Mouse (Mus musculus): ENCODE measurements at regions not wholly inside any gene's neighbourhood (a gene's known extent, or its start where the extent isn't known, plus 50 kb on each side); places are given as distances from the start of the nearest gene placed in this dataset.

DNA sequence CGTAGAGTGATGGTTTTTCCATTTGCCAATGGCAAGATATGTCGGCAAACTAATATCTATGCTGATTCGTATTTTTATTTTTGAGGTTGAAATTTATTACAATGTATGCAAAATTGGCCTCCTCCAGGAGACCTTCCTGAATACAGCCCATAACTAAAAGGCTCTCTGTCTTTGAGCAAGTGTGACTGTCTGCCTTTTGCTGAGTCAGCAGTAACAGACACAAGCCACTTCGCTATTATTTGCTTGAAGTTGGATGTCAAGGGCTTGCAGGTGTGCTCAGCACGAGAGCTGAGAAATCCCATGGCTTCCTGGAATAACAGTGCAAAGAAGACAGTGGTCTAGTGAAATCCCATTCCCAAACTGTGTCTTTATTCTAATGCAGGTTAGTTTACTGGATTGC lies 56.9 kb downstream of the Dmrt2 start:
- no peak for DNase-seq (ENCODE audit: low spot score)

DNA sequence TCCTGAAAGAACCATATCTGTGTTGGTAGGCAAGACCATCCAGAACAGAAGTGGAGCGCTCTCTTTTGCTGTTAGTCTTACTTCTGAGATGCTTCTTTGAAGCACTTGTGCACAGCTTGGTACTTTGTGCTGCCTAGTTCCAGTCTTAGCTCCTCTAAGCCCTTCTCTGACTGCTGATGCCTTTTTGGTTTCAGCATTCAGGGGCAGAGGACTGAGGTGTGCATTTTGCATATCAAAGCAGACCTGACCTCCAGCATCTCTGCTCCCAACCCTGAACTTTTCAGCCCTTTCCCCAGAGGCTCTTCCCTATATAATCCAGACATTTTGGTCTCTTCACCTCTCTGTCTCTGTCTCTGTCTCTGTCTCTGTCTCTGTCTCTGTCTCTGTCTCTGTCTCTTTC lies 57.4 kb downstream of the Dmrt2 start:
- DNase-seq (ENCODE audit: low spot score): no peak

DNA sequence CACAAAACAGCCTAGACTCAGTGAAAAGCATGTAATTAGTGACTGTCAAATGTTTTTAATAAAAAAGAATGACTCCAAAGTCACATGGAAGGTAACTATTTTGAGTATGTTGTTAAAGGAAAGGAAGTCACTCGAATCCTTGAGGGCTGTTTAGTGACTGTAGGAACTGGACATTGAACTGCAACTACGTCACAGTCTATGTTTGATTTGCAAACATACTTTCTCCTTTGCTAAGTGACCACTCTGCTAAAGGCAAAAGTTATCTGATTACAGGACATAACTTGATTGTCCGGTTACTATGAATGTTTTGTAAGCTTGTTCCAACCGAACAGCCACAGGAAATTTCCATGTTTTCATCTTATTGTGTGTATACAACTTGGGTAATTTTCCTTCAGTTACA lies 106.2 kb downstream of the Dmrt2 start:
- no peak for DNase-seq (ENCODE audit: low spot score)

DNA sequence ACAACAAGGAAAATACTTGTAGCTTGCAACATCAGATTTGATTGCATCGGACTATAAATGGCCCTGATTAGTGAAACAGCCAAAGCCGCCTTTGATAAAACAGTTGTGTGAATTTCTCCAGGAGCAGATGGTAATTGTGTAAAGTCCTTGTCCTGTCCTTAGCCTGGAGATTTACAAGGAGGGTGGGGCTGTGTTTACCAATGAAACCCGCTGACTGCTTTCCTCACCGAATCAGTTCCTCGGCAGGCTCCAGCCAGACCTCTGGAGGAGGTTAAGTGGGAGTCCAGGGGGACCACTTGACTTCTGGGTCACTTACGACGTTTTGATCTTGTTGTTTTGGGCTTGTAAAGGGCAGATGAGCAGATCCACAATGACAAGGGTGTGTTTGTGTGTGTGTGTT lies 107.1 kb downstream of the Dmrt2 start:
- DNase-seq (ENCODE audit: low spot score): no peak

DNA sequence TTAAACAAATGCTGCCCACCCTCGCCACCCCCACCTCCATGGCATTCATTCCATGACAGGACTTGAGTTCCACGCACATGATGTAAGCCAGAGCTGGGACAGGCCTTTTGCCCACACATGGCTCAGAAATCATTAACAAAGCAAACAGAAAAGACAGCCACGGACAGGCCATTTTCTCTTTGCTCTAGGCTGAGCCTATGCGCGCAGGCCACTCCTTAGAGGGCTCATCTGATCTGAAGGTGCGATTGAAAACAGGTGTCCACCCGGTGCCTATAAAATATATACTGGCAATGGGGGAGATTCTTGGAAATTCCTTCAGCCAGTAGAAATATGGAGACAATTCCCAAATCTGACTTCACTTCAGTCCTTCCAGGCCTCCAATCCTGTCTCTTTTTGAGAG lies 109.1 kb downstream of the Dmrt2 start:
- no peak for DNase-seq (ENCODE audit: low spot score)

DNA sequence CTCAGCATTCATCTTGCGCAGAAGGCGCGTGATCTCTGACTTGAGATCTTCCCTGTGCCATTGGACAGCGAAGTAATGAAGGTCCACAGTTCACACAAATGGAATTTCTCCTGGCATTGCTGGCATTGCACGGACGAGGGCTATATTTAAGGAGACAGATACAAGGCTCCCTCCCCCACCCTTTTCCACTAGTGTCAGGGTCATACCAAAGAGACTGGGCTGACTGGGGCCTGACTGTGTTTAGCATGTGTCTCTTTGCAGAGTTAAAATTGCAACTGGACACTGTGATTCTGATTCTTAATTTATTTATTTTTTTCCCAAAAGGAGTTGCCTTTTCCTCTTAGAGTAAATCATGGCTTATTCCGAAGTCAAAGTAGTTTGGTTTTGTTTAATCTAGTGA lies 130.5 kb downstream of the Dmrt2 start:
- DNase-seq (ENCODE audit: low spot score): no peak

DNA sequence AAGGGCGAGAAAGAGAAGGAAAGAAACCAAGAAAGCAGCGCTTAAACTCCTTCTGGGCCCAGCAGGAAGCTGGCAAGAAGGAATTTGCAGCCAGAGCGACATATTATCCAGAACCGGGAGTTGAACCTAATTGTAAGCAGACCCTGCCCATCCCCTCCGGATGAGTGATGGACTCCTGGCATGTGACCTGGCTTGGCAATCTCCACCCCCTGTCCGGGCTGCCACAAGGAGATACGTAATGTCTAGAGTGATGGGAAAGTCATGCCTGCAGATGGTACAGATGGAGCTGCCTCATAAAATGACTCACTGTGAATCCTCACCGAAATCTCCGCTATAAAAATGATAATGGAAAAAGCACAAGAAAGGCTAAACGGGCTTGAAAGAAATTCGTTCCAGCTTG lies 133.1 kb downstream of the Dmrt2 start:
- DNase-seq (ENCODE audit: low spot score): no peak

DNA sequence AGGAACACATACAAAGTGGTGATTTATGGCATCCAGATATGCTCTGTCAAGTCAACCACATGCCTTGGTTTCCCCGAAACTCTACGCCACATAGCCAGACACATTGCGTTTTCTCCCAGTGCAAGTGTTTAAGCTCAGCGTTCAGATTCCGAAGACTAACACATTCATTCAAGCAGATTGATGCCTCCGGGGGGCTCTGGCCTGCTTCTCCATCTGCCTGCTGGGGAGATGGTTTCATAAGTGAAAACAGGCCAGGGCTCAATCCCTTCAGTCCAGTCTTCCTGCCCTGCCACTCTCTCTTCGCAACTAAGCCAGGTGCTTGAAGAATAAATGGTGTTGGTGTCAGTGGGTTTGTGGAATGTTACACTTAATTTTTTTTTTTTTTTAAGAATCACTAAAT lies 141.4 kb downstream of the Dmrt2 start:
- DNase-seq (ENCODE audit: low spot score): no peak

DNA sequence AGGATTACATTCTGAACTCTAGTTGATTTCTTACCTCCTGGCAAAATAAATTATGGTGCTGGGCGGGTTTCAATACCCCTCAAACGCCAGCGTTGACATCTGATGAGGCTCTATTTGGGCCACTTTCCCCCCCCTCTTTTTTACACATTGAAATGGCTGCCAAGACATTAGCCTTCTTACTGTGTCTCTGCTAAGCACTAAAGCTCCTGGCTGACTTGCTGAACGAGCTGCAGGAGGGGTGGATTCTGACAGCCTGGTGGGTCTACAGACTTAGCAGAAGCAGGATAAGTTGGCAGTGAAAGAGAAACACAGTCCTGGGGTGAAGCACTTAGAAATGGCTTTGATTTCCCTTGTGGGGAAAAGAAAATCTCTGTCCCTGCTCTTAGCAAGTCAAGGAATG lies 172.9 kb downstream of the Dmrt2 start:
- no peak for DNase-seq (ENCODE audit: low spot score)

DNA sequence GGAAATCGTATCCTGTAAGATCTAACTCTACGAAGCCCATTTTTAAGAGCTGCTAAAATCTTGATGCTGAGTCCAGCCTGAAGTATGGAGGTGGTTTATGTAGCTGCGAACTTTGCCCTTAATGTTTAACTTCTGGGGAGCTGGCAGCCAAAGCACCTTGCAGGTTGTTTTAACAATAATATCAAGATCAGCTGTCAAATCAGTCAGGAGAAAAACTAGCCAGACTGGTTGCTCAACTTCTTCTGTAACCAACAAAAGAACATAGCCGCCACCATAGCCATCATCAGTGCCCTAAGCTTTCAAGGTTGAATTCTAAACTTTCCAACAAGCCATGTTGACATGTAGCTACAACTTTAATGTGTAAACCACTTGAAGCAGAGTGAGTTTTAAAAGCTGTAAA lies 184.1 kb downstream of the Dmrt2 start:
- no peak for DNase-seq (ENCODE audit: low spot score)

DNA sequence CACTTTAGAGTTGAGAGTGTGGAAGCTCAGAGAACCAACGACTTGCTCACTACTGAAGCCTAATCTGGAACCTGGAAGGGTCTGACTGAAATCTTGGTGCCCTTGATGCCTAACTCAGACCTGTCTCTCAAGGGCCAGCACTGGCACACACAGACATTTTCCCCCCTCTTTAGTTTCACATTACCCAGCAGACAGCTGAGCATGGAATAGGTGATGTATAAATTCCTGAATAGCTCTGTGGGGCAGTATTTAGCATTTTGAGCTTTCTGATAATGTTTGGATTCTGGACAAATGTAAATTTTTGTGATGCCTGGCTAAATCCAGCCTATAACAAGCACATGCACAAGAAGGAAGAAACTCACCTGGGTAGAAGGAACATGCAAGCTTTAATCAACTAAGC lies 191.1 kb downstream of the Dmrt2 start:
- DNase-seq (ENCODE audit: low spot score): no peak

DNA sequence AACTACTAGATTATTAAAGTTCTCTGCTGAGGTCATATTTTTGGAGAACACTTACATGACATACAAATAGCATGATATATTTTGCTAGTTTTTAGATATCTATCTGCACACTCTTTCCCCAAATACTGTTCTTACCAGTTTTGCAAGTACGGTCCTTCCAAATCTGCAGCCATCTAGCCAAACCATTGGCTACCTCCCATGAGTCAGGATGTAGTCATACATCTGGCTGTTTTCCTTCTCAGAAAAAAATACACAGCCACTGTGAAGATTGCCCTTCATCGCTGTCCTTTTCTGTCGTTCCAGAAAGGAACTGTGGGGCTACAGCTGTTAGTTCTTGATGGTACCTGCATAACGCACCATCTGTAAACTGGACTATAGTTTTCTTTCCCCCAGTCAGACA lies 234.5 kb downstream of the Dmrt2 start:
- DNase-seq (ENCODE audit: low spot score): no peak

DNA sequence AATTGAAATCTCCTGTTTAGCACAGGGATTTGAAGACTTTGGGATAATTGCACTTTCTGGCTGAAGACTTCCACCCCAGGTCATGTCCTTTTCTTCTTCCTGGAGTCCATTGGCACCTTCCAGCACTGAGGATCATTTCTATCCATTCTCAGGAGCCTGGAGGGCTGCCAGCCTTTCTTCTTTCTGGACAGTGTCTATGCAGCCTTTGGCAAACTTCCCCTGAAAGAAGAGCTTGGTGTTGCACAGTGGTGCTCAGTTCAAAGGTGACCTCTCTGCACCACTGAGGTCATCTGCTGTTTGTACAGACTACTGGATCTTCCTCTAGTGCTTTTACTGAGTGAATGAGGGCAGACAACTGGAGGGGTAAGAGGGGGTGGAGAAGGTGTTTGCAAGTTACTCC lies 249.8 kb downstream of the Dmrt2 start:
- DNase-seq (ENCODE audit: low spot score): no peak

DNA sequence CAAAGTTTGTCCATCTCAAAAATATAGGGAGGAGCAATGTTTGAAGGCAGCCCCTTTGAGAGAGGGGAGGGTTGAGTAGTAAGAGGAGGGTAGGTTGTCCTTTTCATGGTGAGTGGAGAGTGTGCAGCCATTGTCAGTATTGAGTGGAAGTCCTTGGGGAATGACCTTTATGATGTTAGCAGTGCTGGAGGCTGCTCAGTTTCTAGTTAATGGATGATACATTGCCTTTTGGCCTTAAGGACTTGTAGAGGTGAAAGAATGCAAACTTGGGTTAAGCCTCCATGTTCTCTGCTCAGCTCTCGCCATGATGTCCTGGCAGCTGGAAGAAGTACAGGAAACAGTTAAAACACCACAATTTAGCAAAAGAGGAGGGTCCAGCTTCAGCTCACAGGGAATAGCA lies 250.6 kb downstream of the Dmrt2 start:
- no peak for DNase-seq (ENCODE audit: low spot score)

DNA sequence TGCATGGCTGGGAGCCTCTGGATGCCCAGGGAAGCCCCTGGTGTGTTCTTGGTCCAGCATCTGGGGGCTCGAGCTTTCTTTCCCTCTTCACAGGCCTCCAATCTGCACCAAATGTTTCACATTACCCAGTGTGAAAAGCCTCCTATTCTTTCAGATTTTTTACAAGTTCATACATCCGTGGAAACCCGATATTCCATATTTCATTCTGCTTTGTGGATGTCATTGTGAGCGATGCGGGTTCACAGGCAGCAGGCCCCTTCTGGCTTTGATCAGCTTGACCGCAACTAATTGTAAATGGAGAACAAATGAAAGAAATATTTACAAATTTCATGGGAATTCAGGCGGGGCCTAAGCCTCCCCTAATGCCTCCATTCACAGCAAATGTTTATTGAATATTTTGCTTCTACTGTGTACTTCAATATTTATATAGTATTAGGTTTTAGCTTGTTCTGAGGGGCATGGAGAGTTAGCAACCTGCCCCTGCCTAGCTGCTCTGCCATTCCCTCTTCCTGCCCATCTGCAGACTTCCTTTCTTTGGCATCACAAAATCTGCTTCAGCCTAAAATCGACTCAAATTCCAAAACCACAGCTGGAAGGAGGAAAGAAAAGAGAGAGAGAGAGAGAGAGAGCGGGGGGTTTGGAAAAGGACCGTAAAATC lies 251.6 kb downstream of the Dmrt2 start:
- no peak for DNase-seq (ENCODE audit: low spot score)

DNA sequence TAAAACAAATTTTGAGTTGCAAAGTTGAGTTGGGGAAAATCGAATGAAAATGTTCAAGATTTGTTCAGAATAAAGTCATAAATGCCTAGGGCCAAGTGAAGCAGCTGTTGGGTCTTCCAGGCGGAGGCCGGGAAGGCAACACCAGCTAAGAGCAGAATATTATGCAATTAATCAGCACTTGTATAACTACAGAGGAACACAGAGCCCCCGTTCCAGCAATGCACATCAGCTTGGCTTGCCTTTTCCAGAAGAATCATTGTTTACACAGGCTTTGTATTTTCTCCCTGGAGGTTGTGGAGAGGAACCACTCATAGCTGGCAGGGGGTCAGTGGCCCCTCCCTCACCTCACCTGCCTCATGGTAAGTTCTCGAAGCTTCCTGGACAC lies 252.2 kb downstream of the Dmrt2 start:
- DNase-seq (ENCODE audit: low spot score): peak; percentile 4

DNA sequence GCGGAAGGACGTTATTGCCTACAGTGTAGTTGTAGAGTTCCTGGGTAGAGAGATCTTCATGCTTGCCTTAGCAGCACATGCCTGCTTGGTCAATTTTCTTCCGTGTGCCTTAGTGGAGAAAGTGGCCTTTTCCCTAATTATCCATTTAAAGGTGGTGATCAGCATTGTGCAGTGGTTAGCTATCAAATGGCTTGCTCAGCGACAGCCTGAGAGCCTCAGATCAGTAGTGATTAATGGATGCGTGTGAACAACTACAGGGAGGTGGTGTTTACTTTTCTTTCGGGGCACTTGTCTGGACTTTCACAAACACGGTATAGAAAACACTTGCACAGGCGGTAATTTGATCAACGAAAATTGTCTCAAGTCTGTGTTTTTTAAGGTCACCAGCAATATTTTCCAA lies 255.0 kb downstream of the Dmrt2 start:
- no peak for DNase-seq (ENCODE audit: low spot score)

DNA sequence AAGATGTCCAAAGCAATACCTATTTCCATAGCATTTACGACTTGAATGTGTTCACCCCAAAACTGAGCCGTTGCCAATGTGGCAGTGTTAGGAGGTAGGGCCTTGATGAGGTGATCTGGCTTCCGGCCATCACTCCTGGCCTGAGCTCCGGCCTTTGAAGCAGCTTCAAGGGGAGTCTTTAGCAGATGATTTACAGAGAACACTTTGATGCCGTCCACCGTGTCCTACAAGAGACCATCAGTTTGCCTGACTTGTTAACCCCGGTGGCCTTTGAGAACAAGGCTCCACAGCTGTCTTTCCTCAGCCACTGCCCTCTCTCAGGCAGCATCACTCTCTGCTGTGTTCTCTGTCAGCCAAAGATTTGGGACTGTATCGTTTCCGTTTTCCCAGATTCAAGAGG lies 265.1 kb downstream of the Dmrt2 start:
- peak; percentile 6 for DNase-seq (ENCODE audit: low spot score)

DNA sequence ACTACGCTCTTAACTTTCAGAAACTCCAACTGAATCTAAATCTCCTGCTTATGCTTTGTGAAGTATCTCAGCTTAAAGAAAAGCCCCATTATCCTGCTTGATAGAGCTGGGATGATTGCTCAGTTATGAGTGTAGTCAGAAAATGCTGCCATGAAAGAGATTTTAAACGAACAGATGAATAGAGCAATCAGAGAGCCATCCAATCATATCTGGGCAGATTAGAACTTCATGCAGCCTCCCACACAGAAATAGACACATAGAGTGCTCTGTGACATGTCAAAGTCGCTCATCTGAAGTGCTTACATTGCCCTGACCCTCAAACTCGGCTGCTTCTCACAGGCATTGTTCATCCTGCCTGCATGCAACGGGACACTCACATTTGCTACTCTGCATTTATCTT lies 299.0 kb downstream of the Dmrt2 start:
- DNase-seq (ENCODE audit: low spot score): no peak

DNA sequence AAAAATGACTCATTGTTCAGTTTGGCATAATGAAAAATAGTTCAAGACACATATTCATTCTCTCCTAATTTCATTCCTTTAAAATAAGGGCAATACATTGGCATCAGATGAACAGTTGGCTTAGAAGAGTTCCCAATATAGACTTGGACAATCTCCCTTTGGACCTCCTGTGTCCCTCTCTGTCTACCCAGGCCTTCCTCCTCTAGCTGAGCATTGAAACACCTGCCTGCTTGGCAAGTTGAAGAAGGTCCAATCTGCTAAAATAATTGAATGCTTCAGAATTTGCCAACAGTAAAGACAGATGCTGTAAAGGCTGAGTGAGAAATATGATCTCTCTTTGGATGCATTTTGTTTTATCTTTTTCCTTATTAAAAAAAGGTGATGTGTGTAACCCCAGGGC lies 303.0 kb downstream of the Dmrt2 start:
- no peak for DNase-seq (ENCODE audit: low spot score)

DNA sequence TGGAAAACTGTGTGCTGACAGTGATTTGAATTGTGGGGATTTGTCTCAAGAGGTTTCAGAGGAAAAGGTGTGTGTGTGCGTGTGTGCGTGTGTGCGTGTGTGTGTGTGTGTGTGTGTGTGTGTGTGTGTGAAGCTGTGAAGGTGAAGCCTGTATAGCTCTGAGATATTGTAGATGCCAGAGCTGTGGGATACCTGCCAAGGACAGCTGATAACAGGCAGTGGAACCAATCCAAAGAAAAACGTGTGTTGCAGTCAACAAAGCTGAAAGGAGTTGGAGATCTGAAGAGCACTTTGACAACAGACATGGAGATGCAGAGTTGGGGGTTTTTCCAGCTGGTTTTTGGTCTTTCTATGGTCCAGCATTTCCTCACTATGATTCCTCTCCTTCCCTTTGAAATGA lies 308.1 kb downstream of the Dmrt2 start:
- no peak for DNase-seq (ENCODE audit: low spot score)

DNA sequence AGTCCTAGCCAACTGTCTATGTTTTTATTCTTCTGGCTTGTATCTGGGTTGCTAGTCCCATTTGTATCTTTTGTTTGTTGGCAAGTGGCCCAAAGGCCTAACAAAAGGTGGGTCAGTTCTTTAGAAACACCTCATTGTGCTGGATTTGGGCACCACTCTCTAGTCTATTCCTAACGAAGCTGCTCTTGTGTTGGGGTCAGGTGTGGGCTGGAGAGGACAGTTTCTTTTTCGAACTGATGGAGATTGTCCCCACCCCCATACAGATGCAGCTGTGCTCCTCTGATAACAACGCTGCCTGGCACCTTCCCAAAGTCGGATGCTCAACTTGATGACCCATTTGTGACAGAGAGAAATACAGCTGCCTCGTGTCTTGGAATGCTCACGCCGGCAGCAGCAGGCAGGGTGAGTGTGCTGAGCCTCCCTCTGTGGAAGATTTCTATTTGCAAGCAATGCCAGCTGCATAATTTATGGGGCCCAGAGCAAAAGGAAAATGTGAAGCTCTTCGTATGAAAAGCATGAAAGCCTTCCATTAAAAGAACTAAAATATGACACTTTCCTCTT lies 342.5 kb downstream of the Dmrt2 start:
- no peak for DNase-seq (ENCODE audit: low spot score)

DNA sequence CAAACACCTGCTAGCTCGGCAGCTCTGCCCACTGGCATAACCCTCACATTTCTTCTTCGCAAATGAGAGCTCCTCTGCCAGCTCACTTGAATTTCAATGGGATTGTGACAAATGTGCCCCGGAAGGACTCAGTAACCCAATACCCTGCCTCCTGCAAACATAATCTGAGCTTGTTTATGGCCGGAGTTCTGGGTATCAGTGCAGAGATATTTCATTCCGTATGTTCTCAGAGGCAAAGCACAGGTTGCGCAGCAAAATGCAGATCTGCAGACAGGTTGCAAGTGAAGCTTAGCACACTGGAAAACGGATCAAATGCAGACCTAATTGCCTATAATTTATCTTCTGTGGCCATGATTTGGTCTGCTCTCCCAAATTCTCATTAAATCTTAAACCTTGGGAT lies 348.9 kb downstream of the Dmrt2 start:
- DNase-seq (ENCODE audit: low spot score): no peak

DNA sequence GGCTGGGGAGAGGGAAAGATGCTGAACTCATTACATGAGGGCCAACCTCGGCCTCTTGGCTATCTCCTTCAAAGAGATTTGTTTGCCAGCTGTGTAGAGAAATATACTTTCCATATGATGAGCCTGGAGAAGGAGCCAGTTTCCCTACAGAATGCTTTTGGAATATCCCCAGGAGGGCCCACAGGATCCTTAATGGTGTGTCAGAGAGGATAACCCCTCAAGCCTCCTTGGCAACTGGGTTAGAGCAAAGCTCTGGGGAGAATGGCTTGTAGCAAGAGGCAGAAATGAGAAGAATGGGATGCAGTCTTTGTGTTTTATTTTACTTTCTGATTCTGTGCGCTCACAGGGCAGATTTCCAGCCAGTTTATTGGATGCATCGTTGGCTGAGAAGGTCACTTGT lies 353.9 kb downstream of the Dmrt2 start:
- DNase-seq (ENCODE audit: low spot score): no peak

DNA sequence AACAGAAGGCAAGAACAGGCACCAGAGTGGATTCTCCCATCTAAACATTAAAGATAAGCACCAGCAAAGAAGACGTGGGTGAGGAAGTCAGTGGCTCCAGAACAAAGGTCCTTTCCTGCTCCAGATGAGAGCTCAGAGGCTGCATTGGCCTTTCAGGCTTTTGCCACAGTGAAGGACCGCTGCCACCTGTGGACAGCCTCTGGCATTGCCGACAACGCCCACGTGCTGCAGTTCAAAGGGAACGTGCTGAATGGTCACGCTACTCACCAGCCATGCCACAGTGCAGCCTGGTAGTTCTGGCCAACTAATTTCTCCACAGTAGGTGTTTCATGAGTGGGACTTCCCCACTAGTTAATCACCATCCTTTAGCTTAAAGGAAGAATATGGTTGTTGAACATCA lies 365.1 kb downstream of the Dmrt2 start:
- peak; percentile 14 for DNase-seq (ENCODE audit: low spot score)

Measured in testis, postnatal 14 days (tissue).